Mouse (Mus musculus) adrenal gland, postnatal 10 days (tissue): Measurements from ENCODE around the gene Yap1. TPM values are rescaled to one million over a fixed set of nuclear protein-coding genes. Genes with fewer than 3 reads are reported as not detected.
A peak's percentile ranks its signal among the peaks of the same experiment; 100 is the strongest.
"Not testable (repeated sequence)": the region's sequence is repeated elsewhere in the genome, so short reads cannot be mapped to it uniquely, and the experiment has no call there.

ENCODE experiments used
- DNase-seq: peaks from one replicate; pipeline ENCODE4 v3.0.0; 2021; ENCODE audit warnings: mixed read lengths
- total RNA-seq, 2 experiments: library from RNA; stranded (reverse); gene quantifications; 2 replicates each; pipeline ENCODE4 v1.2.3; 2021

Yap1 gene
- total RNA-seq, 2 experiments from 2014 or later, result 64.3 to 69.4 TPM

- no peak for DNase-seq
These were observed 90.4 kb downstream of the Yap1 start for GRCm38 (mm10) chr9:7913953-7914352.

- no peak for DNase-seq
These were observed 96.9 kb downstream of the Yap1 start for GRCm38 (mm10) chr9:7907351-7907985.

- DNase-seq, result no peak
These were observed 97.8 kb downstream of the Yap1 start for GRCm38 (mm10) chr9:7906564-7906963.

GRCm38 (mm10) chr9:7903825-7904224, 100.6 kb downstream of the Yap1 start:
- DNase-seq, result no peak

GRCm38 (mm10) chr9:7903262-7903661, 101.1 kb downstream of the Yap1 start:
- no peak for DNase-seq

- no peak for DNase-seq
These were observed 102.1 kb downstream of the Yap1 start for GRCm38 (mm10) chr9:7902311-7902710.

GRCm38 (mm10) chr9:7900965-7901364, 103.4 kb downstream of the Yap1 start:
- DNase-seq, result no peak

GRCm38 (mm10) chr9:7897502-7897901, 106.9 kb downstream of the Yap1 start:
- DNase-seq, result peak; percentile 78

- DNase-seq, result not testable (repeated sequence)
These were observed 112.6 kb downstream of the Yap1 start for GRCm38 (mm10) chr9:7891796-7892195.

GRCm38 (mm10) chr9:7891177-7891576, 113.2 kb downstream of the Yap1 start:
- DNase-seq, result no peak

GRCm38 (mm10) chr9:7884346-7884745, 120.0 kb downstream of the Yap1 start:
- no peak for DNase-seq

- DNase-seq, result no peak
These were observed 122.0 kb downstream of the Yap1 start for GRCm38 (mm10) chr9:7882304-7882865.

Other genes with a start within 250 kb of the Yap1 start
- 100 to 1,000 TPM in 1 of 2 experiments, 10 to 100 TPM in 1; 84.2 to 106 TPM for gene Tmem123, start 240.6 kb downstream of the Yap1 start, total RNA-seq
- 10 to 100 TPM; 39.4 to 46.3 TPM for gene Birc2, start 167.5 kb downstream of the Yap1 start, total RNA-seq
- 10 to 100 TPM; 22.2 to 22.7 TPM for gene Birc3, start 131.4 kb downstream of the Yap1 start, total RNA-seq
- 1 to 10 TPM; 4.8 to 7.1 TPM for gene Cfap300, start 38.2 kb upstream of the Yap1 start, total RNA-seq
- gene Cep126, start 129.7 kb upstream of the Yap1 start, total RNA-seq, result 1 to 10 TPM; 6.7 to 8.8 TPM